Mouse (Mus musculus) NIH3T3 (cell line): Measurements from ENCODE around the gene Msi2.

ENCODE experiments used
- DNase-seq: peaks from one replicate; pipeline ENCODE4 v3.0.0-alpha.2; 2012; ENCODE audit warnings: low read depth

The Msi2 gene

DNA sequence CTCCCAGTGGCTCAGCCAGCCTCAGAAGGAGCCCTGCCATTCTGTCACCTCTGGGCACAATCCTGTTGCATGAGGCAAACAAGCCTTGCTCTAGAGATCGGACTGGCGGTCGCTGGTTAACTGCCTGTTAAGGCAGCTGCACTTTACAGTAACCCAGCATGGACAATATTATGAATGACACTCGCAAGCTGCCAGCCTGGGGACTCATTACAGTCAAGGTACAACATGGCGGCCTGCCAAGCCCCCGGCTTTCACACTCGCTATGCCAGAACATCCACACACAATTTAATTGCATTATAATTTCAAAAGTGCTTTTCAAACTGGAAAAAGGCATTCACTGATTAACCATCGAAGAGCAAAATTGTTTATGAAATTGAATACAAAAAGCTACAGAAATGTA, 275.0 kb downstream of the Msi2 start:
- no peak for DNase-seq

DNA sequence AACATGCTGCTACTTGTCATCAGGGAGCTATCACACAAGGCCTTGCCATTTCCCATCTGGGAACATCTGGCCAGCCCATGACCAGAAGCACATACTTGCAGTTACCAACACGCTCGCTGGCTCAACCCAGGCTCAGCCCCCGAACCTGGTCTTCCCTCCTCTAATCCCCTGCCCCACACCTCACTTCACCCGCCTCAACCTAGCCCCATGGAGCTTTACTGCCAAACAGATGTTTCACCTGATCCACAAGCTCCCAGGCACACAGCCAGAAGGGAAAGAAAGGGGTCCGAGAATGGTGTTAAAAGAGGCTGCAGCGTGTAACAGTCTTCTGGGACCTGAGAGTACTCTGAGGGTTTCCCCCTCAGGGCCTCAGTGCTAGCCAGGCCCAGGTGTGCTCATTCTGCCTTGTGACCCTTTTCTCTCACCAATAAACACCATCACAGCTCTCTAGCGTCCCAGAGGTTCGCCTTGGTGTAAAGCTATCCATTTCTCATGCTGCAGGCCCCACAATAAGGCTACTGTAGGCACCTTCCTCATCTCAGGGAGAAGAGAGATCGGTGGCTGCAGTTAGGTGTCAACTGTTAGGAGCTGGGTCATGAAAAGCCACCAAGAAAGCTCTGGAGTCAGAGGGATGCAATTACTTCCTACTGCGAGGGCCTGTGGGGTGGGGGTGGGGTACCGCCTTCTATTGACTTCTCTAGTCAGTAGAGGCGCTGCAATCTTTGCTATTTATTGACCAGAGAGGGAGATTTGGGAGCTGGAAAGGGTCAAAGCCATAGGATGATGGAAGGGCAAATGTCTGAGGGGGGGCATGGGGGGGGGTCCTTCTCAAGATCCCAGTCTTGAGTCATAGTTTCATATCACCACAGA, 276.2 kb downstream of the Msi2 start:
- no peak for DNase-seq

DNA sequence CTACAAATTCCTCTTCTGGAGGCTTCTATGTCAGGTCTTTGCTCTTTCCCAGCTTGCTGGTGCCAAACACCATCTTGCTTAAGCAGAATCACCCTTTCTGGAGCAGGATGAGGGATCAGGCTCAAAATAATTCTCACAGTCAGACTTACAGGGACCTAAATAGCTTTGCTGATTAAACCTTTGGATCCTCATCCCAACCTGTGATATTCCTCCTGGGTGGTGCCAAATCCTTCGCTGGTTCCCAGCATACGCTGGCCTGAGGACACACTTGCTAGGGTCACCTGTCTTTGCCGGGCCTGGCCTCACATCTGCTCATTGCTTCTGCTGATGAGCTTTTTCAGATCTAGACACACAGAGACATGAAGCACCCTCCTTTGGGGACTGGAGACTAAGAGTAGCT, 279.7 kb downstream of the Msi2 start:
- no peak for DNase-seq

DNA sequence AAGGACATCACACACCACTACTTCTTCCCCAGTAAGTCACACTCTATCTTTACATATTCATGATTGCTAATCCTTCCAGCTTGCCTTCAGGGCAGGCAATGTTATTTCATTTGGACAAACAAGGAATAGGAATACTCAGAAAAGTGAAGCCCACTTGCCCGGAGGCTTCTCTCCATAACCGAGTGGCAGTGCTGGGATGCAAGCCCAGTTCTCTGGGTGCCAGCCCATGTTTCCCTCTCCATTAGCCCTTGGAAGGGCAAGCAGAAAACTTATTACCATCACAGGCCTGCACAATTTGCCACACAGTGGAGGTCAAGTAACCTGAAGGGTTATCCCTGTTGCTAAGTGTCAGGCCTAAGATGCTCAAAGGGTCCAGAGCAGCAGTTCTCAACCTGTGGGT, 281.7 kb downstream of the Msi2 start:
- no peak for DNase-seq

DNA sequence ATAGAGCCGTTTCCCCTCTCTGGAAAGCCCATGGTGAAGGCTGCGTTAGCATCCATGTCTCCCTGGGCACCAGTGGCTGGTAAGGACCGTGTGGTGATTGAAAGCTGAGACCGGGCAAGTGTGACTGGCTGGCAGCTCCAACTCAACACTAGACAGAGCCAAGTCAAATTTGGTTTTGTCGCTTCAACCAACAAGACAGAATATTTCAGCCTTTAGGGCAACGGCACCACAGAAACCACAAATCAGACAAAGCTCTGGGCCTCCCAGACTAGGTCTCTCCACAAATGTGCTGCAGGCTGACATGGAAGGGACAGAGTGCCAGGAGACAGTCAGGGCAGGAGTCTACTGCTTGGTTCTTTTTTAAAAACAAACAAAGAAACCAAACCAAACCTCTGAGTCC, 282.8 kb downstream of the Msi2 start:
- no peak for DNase-seq

DNA sequence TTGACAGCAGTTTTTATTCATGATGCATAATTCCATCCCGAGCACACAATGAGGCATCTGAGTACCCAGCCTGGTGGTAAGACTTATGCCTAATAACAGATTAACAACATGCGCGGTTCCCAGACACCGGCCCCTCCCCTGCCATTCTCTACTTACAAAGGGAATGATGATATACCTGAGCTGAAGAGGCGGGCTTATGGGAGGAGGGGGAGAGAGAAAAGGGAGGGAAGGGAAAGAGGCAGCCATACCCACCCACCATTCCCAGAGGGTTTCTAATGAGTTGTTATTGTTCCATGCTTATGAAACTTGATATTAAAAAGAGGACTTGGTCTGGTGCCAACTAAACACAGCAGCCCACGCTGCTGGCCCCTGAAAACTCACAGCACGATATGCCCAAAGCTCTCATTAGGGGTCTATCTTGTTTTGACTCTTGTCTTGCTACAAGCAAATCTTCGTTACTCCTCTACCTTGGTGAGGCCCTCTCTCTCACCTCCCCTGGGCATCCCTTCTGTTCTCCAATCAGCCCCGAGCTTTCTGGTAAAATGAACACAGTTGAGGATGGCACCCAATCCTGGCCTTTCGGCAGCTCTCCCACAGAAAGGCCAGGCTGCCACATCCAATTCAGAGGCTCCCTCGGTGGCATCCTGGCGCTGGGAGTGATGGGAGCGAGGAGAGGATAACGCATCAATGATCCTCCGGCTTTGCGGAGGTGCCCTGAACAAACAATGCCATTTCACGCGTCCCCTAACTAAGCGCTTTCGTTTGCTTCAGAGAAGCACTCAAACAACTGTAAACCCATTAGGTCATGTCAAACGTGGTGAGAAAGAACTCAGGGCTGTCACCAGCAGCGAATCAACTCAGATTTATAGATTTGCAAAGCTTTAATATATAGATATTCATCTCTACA, 286.7 kb downstream of the Msi2 start:
- peak; percentile 8 for DNase-seq

DNA sequence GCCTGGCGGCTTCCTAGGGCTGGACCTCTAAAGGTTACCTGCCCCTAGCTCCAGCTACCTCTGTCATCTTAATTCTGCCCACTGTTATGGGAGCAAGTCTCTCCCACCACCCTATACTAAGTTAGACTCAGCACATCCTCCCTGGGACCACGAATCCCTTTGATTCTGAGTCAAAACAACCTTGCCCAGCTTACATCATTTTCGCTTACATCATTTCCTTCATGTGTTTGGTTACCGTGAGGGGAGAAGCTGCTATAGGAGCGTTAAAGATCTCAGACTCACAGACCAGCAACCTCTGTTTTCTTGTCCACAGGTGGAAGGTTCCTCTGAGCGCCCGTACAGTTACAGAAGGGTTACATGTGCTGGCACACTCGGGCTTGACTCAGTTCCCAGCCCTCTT, 288.0 kb downstream of the Msi2 start:
- DNase-seq = no peak

DNA sequence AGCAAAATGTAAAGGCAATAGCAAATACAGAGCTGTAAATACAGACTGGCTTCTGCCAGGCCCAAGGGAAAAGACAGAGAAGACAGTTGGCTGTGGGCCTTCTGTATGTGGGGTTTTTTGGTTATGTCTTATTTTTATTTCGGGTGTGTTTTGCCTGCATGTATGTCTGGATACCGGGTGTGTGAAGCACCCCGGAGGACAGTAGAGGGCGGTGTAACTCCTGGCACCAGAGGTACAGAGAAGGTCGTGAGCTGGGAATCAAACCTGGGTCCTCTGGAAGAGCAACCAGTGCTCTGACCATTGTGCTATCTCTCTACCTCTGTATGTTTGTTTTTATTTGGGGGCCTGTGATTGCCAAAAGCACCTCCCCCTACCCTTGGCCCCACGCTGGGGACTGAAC, 288.6 kb downstream of the Msi2 start:
- DNase-seq = peak; percentile 11

DNA sequence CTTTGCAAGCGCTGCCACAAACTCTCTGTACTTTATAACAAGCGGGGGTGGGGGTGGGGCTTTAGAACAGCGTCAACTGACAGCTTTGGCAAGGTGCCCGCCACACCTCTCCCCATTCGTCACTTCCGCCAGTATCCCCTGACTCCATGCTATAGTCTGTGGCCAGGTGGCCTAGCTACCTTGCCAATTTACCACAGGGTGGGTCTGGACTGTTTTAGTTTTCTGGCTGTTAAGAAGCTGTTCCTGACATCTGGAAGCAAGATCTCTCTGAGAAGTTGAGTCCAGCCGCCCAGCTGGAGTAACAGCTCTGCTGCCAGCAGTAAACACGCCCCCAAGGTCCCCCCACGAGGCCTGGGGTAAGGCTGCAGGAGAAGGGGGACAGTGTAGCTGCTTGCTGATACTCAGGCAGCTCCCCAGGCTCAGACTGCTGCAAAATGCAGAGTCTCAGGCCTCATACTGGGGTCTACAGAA, 292.6 kb downstream of the Msi2 start:
- peak; percentile 22 for DNase-seq

DNA sequence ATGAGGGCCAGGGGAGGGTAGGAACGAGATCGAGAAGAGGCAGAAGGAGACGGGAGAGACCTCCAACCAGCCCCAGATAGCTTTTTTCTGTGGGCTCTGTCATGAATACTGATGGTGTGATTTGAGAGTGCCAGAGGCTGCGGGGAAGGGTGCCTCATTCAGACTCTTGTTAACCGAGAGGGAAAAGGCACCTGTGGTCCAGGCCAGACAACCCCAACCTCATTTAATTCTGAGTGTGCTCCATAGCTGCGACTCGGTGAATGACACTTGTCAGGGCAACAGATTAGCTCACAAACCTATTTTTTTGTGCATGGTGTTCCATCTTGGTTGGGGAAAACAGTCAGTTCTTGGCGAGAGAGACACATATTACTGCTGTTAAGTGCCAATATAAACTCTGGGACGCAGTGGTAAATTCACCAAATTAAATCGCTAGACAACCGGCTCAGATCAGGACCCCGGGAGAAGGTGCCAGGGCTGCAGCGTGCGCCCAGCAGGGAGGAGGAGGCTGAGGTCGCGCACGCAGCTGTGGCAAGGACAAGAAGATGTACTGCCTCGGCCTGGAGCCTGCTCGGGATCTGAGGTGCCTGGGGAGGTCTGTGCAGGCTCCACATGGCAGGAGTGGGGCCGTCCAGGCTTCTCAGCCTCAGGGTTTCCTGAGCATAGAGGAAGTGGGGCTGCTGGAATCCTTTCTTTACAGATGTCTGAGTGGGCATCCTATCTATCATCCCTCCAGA, 294.1 kb downstream of the Msi2 start:
- DNase-seq = no peak

DNA sequence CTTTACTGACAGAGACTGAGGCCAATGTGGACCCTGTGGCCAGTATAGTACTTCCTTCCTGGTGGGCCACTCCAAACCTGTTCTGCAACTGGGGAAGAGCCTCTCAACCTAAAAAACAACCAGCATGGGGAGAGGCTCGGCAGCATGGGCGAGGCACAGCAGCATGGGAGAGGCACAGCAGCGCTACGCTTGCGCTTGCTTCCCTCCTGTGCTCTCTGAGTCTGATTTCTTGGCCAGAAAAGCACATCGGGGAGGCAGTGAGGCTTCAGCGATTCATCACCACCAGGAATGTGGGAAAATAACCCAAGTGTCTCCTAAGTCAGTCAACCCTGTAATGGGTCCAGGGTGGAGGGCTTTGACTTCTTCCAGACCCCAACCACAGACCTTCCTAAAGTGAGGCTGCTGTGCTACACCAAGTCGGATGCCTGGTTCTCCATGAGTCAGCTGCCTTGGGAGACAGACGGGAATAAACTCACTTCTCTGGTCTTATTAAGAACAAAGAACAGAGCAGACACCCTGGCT, 297.2 kb downstream of the Msi2 start:
- DNase-seq = no peak

DNA sequence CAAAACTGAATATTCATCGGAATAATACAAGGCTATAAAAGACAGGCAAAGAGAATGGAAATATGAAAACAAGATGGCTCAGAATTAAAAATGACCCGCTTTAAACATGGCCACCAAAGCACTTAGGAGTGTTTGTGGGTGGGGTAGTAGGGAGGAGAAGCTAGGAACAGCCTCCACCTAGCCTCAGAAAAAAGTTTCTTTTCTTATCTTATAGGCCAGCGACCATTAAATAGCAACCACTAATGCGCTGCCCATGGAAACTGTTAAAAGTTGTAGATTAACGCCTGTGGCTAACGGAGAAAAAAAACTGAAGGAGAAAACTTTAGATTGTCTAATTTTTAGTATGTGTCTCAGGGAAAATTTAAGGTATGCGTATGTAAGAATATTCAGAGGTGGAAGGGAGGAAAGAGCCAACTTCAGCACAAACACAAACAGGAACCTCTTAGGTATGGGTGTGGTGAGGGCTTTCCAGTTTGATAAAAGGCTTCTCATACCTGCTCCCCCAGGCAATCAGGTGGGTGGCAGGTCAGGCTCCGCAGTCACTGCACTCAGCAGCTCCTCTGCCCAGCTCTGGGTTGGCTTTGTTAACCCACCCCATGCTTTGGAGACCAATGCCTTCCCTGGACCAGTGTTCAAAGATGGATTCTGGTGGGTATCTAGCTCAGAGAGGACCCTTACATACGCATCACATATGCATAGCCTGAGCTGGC, 298.5 kb downstream of the Msi2 start:
- no peak for DNase-seq

DNA sequence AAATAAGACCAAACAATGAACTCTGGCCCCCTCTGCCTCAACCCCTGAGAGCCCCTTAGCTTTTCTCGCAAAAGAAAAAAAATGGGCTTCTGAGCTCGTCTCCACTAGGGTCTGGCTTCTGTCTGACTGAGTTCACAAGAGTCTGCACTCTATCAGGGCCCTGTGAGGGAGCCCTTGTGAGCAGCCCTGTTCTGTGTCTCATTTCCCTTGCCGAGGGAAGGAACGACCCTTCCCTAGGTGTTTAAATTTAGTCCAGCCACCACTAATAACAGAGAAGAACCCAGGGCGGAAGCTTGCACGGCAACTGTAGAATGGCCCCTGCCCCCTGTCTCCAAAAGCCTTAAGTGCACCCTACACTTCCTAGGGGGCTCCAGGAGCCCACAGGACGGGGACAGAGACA, 299.2 kb downstream of the Msi2 start:
- no peak for DNase-seq

DNA sequence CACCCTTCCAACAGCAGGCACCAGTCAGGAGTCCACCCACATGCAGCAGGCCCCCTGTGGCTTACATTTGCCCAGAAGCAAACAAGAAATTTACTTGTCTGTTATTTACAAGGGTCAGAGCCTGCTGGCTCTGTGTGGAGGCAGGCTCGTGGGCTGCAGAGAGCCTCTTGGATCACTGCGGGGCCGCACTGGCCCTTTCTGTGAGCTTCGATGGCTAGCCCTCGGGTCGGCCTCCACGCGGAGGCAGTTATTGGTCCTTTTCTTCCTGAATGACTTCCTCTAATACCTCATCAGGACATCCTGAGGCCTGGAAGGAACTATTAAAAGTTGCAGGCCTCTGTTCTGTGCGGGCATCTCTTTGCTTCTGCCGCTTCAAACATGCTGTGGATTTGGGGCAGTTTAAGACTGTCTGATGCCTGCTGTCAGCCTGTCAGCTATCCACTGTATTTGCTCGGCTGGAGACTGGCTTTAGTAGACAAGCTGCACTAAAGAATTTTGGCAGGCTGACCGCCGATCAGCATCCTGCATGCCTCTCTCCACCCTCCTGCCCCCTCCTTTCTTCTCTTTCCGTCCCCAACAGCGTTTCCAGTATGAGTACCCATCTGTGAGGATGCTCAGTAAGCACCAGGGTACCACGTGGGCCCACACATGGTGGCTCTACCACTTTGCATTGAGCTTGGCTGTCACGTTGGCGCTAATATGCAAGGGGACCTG, 304.0 kb downstream of the Msi2 start:
- no peak for DNase-seq

DNA sequence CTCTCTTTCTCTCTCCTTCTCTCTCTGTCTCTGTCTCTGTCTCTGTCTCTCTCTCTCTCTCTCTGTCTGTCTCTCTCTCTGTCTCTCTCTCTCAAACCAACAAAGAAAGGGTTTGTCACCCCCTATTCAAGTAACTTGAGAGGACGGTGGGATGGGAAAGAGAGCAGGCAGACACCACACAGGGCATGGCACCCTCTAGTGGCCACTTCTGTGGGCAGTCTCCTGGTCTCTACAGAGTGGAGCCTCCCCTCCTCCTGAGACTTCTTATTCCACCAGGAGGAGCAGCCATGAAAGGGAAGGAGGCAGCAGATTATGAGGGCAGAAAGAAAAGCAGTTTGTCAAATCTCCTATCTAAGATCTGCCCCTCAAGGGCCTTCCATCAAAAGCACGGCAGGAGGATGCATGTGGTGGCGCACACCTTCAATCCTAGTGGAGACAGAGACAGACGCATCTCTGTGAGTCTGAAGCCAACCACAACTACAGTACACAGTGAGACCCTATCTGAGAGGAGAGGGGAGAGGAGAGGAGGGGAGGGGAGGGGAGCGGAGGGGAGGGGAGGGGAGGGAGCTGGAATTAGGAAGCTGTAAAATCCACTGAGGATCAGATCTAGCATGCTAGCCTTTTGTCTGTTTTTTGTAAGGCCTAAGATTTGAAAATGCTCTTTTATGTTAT, 305.8 kb downstream of the Msi2 start:
- peak; percentile 81 for DNase-seq

DNA sequence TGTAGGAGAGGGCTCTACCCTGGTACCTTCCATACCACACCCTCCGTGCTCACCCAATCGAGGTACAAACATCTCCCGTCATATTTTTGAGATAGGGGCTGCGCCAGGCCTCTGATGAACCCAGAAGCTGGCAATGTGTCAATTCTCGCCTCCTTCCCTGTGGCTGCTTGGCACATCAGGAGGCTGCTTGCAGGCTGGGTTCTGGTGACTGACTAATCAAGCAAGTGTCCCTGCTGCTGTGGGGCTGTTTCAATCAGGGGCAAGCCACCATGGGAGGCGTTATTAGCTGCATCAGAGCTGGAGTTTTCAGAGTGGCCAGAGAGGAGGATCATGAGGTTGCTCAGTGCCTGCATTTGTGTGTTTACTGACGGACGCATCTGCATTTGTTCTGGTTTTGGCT, 310.0 kb downstream of the Msi2 start:
- DNase-seq = no peak

DNA sequence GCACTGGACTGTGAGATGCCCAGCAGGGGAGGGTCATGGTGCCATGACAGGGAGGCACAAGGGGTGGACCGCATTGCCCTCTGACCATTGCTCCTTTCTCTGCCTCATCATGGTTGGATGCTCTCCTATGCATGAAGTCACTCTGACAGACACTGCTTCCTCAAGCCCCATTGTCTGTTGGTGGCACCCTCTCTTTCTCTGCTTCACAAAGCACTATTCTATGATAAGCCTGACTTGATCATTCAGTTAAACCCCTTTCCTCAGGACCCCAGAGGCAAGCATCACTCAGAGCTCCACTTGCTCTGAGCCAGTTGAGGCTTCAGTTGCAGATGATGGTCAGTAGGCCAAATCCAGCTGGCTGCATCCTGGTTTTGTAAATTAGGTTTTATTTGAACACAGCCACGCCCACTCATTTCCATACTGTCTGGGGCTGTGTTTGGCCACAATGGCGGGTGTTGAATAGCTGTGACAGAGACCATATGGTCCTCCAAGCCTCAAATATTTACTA, 311.9 kb downstream of the Msi2 start:
- no peak for DNase-seq

DNA sequence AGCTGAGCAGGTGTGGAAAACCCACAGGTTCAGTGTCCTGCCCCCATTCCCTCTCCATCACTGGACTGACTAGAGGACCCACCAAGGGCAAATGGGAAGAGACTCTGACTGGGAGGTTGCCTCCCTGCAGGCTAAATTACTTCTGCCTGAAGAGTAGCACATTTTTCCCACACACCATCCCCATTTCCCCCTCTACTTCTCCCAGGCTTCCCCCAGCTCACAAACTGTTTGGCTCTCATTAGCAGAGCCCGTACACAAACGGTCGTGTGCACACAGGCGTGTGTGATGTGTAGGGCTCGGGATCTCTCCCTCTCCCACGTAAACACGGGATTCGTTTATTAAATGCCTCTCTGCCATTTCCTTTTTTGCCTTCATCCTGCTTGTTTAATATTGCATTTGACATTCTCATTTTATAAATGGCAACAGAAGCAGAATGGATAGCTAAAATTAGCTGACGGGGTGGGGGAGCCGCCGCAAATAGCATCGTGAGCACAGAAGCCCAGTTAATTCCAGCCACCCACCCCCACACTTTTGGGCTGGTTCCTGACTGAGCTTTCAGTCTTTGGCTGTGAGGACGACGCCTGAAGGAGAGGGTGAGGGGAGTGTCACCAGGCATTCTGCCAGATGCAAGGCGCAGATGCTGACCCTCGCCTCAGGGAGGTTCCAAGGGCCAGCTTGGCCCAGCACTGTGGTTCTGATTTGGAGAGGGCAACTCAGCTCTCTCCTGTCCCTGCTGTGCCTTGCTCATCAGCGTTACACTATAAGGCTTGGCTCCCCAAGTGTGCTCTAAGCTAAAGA, 313.3 kb downstream of the Msi2 start:
- peak; percentile 37 for DNase-seq

DNA sequence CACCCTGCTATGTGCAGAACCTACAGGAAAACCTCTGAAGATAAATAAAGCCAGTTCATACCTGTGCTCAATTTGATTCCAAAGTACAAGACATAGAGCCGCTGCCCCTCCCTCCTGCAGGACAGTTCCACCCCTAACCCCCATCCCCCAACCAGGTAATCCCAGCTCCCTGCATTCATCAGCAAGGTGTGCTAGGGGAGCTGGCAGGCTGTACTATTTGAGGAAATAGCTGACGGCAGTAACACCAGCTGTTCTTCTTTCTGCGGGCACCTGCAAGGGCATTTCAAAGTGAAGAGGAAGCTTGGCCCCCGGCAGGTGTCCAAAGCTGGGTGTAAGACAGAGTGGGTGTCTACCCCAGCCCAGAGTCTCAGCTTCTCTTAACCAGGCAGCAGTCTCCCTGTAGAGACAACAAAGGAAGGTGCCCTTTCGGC, 314.1 kb downstream of the Msi2 start:
- DNase-seq = no peak
